Mouse (Mus musculus) brain, embryonic 14.5 days (tissue): Measurements from ENCODE around the gene Nell2.

ENCODE experiments used
- CTCF ChIP-seq: fragments of 200-500 bp; IDR thresholded peaks from 2 replicates; pipeline ENCODE4 v1.5.1; 2012; ENCODE audit warnings: inconsistent platforms, mild to moderate bottlenecking, moderate library complexity, borderline replicate concordance; ENCODE audit not compliant: insufficient read depth, insufficient read length; ENCODE audit errors: extremely low read depth
- POLR2A ChIP-seq: fragments of 200-500 bp; IDR thresholded peaks from 2 replicates; pipeline ENCODE4 v1.6.1; 2012; ENCODE audit warnings: mild to moderate bottlenecking, inconsistent platforms, borderline replicate concordance; ENCODE audit not compliant: poor library complexity, insufficient read depth, insufficient read length, severe bottlenecking; ENCODE audit errors: extremely low read depth

DNA sequence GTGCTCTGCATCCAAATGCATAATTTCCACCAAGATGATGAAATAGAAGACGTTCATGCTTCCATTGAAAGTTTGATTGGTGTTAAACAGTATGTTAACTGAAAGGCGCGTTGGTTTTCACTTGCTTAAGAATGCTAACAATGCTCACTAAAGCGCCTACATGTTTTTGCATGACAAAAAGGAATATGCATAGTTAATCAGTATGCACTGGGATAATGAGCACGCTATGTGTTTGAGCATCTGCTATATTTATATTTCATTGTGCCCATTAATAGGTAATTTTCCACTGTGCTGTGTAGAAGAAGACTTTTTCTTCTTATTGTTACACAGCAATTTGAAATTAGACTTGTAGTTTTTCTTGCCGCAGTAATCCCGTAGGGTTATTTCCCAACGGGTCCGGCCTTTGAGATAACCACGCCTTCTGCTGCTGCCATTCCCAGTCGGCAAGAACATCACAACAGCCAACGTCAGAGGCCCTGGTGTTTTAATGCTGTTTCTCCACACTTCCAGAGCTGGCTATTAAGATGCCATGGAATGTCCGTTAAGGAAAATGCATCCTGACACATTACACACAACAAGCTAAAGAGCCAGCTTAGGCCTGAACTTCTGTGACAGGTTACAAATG is 499.4 kb downstream of the Nell2 start:
- TF ChIP-seq POLR2A (no peak), CTCF (no peak)
